Mouse (Mus musculus) kidney, postnatal 10 days (tissue): ENCODE results near the gene Gm42906.
A peak's percentile ranks its signal among the peaks of the same experiment; 100 is the strongest.

Experiments used
- DNase-seq: peaks from one replicate; pipeline ENCODE4 v3.0.0; 2021; ENCODE audit warnings: mixed read lengths

The Gm42906 gene

DNA sequence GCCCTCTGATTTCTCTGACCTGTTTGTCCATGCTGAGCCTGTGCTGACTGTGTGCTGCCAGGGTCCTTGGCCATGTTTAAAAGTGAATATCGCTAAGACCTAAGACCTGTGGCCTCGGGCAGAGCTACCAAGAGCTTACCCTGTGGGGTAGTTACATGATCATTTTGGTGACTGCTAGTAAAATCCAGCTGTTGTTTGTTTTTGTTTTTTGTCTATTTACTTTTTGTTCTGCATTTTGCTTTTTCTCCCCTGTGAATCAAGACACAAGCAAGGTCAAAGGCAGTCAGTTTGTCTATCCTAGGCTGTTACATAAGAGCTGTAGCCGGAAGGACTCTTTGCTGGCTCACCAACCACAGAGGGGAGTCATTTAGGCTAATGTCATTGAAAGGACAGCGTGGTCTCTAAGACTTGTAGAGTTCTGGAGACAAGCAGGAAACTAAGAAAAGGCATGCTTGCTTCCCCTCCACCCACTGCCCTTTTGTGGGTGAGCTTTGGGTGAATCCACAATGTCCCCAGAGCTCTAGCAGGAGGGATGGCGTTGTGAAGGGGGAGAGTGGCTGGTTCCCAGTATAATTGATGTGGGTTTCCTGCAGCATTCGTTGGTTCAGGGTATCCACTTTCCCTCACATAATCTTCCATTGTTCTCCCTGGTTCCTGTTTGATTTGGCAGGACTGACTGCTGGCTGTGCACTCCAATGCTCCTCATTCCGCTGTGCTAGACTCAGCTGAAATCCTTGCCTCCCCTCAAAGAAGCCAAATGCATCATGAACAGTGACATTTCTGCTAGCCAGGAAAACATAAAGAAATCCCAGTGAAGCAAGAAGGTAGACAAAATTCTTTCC is 33.9 kb downstream of the Gm42906 start:
- peak; percentile 18 for DNase-seq

DNA sequence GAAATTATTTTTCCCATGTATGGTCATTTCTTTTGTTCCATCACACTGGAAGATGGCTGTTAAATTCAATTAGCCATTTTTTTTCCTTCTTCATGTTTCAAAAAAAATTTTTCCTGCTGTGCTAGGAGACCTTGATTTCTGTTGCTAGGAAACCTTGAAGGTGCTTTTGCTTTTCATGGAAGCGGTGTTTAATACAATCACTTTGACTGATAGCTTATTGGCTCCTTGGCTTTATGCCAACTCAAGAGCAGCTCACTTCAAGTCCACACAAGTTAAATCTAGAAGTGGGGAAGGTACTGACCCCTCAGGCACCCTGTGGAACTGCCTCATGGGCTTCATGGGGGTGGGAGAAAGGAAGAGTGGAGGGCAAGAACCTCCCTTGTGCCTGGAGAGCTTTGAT is 38.1 kb downstream of the Gm42906 start:
- no peak for DNase-seq

DNA sequence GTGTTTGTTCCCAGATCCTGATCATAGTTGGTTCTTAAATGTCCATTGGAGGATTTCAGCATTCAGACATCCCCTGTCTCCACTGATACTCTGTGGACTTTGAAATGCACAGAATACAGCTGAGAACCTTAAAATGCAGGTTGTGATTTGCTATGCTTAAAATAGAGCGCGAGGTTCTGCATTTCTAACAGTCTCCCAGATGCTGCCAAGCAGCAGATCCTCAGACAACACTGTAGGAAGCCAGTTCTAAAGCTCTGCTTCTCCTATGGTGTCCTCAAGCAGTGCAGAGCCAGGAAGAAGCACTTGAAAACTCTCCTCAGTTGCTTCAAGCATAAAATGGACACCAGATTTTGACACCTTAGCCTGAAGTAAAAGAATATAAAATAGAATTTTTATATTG is 48.1 kb downstream of the Gm42906 start:
- DNase-seq = no peak

DNA sequence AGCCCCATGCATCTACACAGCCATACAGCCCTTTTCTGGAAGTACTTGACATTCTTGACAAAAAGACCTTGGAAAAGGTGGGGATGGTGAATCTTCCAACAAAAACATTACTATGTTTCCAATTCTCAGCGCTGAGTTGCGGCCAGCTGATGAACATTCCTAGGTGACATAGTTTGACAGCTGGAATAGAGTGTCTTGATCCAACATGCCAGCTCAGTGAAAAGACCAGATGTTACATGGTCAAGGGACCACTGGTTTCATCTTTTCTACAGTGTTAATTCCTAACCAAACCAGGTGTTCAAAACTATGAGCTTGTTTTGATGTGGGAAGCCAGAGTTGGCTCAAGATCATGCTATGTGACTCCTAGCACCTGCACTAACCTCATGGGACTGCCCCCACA is 48.8 kb downstream of the Gm42906 start:
- DNase-seq = no peak

DNA sequence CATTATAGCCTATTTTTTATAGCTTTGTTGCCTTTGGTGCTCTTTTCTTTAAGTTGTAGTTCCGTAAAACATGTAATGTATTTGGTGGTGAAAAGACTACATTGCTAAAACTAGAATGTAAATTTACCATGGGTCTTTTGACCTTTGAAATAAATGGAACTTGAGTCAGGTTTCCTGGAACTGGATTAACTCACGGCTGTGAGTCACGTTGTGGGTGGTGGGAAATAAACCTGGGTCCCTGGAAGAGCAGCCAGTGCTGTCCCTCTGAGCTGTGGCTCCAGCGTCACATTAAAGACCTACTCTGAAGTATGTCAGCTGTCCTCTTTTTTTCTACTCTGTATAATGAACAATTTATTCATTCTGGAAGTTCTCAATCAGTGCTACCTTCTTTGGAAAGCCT is 51.0 kb downstream of the Gm42906 start:
- DNase-seq = no peak

DNA sequence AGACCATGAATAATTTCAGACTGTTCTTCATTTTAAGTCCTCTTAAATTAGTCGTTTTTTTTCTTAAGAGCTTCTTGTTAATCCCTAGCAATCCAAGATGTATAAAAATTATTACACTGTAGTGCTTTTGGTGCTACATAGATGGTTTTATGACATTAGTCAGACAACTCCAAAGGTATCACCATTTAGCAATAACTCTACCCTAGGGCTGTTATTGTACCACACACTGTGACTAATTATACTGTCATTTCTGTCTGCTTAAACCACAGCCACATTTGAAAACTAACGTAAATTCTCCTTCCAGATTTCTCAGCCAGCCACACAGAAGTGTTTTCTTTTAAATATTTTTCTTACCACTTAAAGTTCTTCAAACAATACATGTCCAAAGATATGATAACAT is 53.1 kb downstream of the Gm42906 start:
- DNase-seq = no peak

DNA sequence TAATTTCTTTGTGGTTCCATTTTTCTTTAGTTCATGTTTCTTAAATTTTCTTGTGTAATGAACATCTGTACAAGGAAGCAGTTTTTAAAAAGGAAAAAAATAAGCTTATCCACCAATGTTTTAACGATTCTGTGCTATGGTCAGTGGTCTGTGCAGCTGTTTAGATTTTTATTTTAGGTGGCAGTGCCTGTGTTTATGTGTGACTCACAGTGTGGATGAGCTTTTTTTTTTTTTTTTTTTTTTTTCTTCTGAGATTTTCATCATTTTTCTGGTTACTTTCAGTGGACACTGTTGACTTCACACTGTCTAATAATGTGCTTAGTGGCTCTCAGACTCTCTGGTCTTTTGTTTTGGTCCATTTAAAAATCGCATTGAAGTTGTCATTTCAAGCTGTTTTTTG is 56.8 kb downstream of the Gm42906 start:
- no peak for DNase-seq

DNA sequence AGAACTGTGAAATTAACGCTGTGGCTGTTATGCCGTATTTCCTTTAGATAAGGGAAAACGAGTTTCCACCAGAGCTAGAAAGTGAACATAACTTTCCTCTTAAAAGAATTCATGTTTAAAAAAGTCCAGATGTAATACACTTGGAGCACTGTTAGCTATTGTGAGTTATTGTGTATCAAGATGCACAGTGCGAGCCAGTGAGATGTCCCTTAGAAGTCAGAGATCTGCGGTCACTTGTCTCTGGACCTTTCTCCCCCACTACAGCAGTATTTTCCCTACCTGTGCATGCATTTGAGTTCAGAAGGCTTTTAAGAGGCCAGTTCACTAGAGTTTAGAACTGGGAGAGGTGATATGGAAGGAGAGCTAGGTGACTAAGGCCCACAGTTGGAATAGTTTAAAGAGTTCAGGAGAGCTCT is 58.6 kb downstream of the Gm42906 start:
- DNase-seq = peak; percentile 13

DNA sequence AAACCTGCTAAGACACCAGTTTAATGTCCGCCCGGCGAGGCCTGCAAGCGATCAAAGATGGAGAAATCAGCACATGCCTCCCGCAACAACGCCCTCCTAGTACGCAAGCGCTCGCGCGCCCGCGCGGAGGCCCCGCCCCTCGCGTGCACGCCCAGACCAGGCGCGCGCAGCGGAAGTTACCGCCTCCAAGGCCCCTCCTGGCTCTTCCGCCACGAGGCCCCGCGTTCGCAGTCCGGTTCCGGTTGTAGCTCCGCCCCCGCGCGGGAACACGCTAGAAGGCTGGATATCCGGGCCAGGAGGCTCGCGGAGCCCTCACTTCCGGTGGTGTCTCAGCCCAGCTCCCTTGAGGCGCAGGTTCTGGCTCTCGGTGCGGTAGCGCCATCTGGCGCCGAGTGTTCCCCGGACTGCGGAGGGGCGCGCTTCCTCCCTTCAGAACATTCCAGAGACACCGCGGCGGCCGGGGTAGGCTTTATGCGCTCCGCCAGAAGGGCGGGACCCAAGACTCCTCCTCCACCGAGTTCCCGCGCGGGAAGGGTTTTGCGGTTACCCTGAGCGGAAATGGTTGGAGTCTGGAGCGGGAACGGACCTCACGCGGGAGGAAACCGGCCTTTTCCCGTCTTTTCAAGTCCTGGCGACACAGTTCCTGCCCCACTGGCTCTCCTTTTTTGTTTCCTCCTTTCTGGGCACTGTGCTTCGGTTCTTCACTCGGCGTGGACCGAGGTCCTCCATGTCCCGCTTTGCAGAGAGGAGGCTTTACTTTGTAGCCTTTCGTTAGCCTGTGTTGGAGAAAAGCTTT is 59.4 kb downstream of the Gm42906 start:
- peak; percentile 100 for DNase-seq

DNA sequence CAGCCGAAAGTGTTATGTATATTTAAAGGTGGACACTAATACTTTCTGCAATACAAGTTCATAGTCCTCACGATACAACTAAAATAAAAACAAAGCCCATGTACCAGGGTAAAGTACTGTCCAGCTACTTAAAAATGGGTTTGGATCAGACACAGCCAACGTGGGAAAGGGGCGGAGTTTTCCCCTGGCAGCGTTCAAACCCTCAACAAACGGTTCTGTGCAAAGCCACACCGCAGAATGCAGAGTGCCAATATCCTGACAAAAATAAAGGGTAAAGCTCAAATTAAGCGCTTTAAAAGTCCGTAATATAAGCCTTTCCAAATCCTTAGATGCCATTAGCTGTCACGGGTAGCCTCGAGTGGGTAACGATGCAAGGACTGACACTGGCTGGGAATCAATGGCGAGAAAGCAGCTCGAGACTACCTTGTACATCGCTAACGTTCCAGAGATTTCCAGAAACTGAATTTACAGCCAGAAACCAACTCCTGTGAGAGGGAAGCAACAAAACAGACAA is 60.0 kb downstream of the Gm42906 start:
- peak; percentile 77 for DNase-seq

DNA sequence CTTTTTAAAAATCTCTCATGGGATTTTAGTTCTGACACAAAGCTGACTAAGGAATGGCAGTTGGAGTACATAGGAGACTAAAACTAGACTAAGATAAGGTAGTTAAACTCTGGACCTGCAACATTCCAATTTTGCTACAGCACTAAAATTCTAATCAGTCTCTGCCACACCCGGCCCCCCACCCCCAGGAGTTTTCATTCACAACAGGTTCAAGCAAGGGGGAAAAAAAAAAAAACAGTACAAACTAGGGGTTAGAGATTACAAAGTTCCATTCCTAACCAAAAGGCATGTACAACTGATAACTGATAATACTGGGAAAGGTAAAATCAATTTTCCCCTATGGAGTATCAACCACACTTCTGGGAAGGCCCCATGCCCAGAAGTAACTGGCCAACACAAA is 60.6 kb downstream of the Gm42906 start:
- DNase-seq = no peak

DNA sequence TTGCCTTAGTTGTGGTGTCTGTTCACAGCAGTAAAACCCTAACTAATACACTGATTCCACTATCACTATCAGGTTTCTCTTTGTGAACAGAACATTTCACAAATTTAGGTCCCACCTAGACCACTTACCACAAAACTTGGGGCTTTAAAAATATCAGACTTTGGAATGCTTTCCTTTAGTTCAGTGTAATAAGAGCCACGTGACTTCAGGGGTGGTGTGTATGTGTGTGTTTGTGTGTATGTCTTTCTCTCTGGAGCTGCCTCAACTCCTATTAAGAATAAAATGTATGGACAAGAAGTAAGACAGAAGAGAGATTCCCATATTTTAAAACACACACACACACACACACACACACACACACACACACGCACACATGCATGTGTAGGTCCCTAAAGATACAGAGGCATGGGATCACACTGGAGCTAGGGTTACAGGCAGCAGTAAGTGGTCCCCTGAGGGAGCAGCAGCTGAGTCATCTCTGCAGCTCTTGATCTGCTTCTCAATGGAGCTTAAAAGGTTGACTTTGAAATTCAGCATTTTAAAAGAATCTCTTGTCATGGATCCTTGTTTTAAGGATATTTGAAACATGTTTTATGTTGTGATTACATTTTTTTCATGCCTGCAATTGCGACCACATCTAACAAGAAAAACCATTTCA is 64.5 kb downstream of the Gm42906 start:
- DNase-seq = peak; percentile 24

DNA sequence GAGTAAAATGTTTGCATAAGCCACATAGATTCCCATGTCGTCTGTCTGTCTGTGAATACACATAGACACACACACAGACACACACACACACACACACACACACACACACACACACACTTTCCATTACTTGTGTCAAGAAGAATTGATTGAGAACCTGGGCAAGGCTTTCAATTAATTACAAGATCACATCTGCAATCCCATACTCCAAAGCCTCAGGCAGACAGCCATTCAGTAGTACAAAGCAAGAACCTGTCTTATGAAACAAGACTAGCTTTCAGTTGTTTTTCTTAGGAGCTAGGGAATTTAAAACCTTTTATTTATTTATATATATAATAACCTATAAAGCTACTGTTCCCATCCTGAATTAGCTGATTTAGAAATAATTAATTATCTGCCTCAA is 78.3 kb downstream of the Gm42906 start:
- no peak for DNase-seq

DNA sequence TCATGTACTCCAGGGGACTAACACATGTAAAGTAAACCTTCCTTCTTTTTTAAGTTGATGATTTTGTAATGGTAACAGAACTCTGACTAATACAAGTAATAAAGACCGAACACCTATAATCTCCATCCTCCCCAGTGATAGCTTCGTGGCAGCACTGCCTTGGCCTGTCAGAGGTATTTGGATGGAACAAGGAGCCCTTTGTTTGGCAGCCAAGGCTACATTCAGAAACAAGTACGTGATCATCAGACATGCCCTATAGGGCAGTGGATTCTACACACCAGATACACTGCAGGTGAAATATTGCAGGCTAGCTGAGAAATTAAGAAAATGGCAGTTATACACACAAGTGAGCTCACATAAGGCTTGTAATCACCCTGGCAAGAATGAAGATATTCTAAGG is 79.5 kb downstream of the Gm42906 start:
- no peak for DNase-seq

DNA sequence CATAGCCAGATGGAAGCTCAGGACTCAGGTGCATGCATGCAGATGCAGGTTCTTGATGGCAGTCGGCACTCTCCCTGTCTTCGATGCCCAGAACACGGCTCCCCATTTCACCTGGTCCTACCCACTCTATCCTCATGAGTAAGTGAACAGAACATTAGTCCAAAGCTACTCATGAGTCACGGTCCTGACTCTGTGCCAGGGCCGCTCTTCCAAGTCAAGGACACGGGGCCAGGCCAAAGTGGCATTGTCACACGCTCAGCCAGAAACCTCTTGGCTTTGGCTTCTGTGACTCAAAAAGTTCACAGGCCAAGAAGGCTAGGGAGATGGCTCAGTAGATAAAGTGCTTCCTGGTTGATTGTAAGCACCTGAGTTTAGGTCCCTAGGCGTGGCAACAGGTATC is 81.3 kb downstream of the Gm42906 start:
- DNase-seq = peak; percentile 22

DNA sequence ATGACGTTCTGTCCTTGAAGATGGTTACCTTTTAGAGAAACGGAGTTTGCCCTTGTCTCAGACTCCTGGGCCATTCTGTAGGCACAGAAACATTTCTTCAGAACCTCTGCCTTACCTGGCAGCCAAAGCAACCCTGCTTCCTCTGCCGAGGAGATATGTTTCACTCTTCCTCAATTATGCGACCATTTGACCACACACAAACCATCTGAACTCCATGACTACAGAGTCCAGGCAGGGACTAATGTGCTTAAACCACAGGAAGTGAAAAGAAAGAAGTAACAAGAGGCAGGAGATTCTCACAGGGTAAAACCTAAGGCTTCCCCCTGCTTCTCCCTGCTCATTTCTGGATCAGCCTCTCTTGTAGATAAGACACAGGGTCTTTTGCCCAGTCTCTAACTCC is 83.2 kb downstream of the Gm42906 start:
- DNase-seq = no peak

DNA sequence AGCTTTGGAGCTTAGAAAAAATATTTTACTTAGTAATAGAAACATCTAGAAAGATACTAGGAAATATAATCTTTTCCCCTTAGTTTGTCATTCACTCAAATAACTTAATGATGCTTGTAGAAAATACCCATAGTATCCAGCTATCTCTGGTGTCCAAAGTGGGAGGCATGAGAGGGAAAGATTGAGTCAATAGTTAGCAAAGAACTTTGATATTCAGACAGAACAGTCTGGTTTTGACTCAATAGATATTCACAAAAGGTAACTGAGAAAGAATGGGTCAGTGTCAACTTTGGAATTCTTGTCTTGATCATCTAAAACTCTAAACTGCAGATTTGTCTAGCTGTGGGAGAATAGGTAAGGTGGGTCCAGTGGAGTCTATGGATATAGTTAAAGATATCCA is 94.3 kb downstream of the Gm42906 start:
- DNase-seq = no peak

DNA sequence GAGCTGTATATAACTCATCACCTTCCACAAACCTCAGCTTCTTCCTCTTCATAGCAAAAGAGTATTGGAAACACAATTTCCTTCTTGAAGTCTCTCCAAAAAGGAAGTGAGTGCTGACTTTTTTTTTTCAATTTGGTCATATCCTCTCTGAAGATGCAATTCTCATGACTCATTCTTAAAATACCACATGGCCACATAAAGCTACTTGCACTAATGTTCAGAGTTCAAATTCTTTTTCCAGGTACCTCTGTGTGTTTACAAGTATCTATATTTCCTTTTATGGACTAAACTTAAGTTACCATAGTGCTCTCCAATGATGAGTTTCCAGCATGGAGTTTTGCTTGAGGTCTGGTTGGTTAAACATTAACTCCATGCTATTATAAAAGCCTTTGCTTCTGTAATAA is 94.8 kb downstream of the Gm42906 start:
- no peak for DNase-seq

DNA sequence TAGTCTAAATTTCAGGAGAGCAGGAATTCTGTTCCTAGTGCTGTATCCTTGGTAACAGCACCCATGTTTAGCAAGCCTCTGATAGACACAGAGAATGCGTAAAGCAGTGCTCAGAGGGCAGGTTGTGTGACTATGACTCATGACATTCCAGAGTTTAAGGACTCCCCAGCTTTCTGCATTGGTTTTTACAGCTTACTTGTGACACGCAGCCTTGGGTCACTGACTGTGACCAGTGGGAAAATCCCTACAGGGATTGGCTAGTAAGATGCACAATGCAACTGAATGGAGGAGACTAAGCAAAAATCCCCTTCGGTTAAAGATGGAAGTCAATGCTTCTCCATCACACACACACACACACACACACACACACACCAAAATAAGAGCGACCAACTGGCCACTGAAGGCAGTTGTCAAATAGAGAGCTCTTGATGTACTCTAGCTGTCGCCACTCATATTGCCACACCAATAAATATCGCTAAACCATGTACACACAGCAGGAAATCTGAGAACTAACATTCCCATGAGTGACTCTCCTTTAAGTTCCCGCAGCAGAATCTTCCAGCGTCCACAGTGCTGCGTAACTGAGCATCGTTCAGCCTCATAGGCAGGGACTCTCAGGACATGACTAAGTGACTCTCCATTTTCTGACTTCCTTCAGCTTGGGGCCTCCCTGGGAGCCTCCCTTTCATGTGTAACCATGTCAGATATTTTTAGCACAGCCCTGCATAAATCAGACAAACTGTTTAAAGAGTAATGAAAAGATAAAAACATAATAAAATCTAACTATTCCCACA is 112.0 kb downstream of the Gm42906 start:
- DNase-seq = peak; percentile 30

DNA sequence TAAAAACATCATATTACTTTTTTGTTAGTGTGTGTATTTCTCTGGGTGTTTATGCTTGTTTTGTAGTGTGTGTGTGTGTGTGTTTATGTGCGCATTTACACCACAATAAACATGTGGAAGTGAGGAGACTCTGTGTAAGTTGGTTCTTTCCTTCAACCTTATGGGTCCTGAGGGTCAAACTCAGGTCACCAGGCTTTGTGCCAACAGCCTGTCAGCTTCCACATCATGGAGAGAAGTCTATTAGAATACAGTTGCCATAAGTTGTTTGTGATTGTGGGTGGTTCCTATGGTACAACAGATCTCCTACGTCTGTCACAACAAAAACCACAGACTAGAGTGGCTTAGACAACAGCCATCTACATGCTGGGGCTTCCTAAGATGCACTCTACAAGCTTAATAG is 127.7 kb downstream of the Gm42906 start:
- peak; percentile 28 for DNase-seq

DNA sequence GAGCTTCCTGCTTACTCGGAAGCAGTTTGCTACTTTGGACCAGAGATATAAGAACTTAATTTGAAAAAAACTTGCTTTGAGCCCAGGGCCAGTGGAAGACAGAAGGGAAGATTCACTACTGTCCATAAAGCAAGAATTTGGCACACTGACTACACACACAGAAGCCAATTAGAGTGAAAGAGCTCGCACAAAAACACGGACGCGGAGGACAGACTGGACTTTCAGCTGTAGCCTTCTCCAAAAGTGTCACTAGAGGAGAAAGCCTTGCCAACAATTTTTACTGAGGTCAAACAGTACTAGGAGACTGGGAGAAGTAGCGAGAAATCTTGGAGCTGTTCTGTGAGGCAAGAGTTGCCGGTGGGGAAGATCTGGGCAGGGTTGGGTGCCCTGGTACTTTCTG is 128.4 kb downstream of the Gm42906 start:
- DNase-seq = peak; percentile 68

DNA sequence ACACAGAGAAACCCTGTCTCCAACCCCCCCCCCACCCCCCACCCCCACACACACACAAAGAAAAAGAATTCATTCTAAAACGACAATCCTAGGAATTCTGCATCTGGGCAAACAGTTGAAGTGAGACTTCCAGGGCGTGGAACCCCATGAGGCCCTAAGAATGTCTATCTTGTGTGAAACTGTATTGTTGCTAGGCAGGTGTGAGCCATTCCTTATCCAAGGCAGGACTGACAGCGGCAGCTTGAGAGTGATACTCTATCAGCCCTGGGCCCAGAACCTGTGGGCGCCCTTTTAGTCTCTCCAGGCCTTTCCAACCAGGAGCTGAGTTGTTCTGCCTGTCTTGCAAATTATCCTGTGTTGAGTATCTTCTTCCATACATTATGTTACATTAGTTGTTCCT is 129.6 kb downstream of the Gm42906 start:
- DNase-seq = no peak

DNA sequence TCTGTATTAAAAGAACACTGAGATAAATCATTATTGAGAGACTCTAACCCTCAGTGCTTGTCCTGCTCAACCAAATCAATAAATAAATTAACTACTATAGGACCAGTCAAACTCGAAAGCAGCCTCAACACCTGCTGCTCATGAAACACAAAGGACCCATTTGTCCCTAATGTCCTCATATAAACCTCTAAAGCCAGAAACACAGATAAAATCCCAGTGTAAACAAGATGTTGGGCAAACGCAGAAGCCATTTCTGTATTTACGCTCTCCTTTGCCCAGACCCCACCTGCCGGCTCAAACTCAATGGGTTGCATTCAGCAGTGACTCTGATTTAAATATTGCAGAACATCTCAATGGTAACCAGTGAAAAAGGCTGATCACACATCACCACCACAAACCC is 131.7 kb downstream of the Gm42906 start:
- DNase-seq = no peak
